Mouse (Mus musculus) heart, postnatal 0 days (tissue): ENCODE results near the gene Fam114a2. TPM values are rescaled to one million over a fixed set of nuclear protein-coding genes. Genes with fewer than 3 reads are reported as not detected.

Experiments used
- ATAC-seq: fragments of 200-750 bp; cut with Nextera tagmentation; 2 replicates; pipeline ENCODE4 v1.8.0; 2017; ENCODE audit warnings: low read depth, moderate number of reproducible peaks, moderate library complexity; ENCODE audit not compliant: insufficient read depth
- DNase-seq: peaks from one replicate; pipeline ENCODE4 v3.0.0-alpha.2; 2016; ENCODE audit warnings: low spot score
- H3K27ac ChIP-seq: fragments of 300-500 bp; sonication (generic); 2 replicates; pipeline ENCODE4 v1.5.1; 2014; ENCODE audit warnings: low read depth, mild to moderate bottlenecking
- H3K27me3 ChIP-seq: fragments of 300-500 bp; sonication (generic); 2 replicates; pipeline ENCODE4 v1.6.1; 2014; ENCODE audit warnings: low read length, mixed read lengths; ENCODE audit not compliant: control insufficient read depth, insufficient read depth
- H3K36me3 ChIP-seq: fragments of 300-500 bp; sonication (generic); replicated peaks from 2 replicates; pipeline ENCODE4 v1.6.1; 2014; ENCODE audit warnings: low read length, mixed read lengths; ENCODE audit not compliant: control insufficient read depth, insufficient read depth
- H3K4me1 ChIP-seq: fragments of 300-500 bp; sonication (generic); 2 replicates; pipeline ENCODE4 v1.6.1; 2014; ENCODE audit warnings: antibody characterized with exemption; ENCODE audit not compliant: control insufficient read depth, insufficient read depth
- H3K4me2 ChIP-seq: fragments of 300-500 bp; sonication (generic); 2 replicates; pipeline ENCODE4 v1.6.1; 2014; ENCODE audit warnings: low read depth, mild to moderate bottlenecking, low read length, moderate library complexity
- H3K4me3 ChIP-seq: fragments of 300-500 bp; sonication (generic); 2 replicates; pipeline ENCODE4 v1.5.1; 2014; ENCODE audit warnings: low read depth, low read length
- H3K9ac ChIP-seq: fragments of 300-500 bp; sonication (generic); replicated peaks from 2 replicates; pipeline ENCODE4 v1.6.1; 2014; ENCODE audit warnings: low read depth, low read length, mixed read lengths
- H3K9me3 ChIP-seq: fragments of 300-500 bp; sonication (generic); replicated peaks from 2 replicates; pipeline ENCODE4 v1.6.1; 2016; ENCODE audit warnings: low read length; ENCODE audit not compliant: control insufficient read depth
- CTCF ChIP-seq: IDR thresholded peaks from 2 replicates; pipeline ENCODE4 v1.5.1; 2016; ENCODE audit warnings: antibody characterized with exemption, control low read depth, low read depth
- EP300 ChIP-seq: IDR thresholded peaks from 2 replicates; pipeline ENCODE4 v1.6.1; 2016; ENCODE audit warnings: antibody characterized with exemption, low read depth
- WGBS: fragments of 180-500 bp; shearing (Covaris S2); extraction: QIAGEN DNeasy Blood & Tissue Kit; methylation state at CpG from one replicate; pipeline ENCODE4 v1.1.7; 2014; 5-methylcytosine and 5-hydroxymethylcytosine counted together
- polyA plus RNA-seq: library from polyadenylated mRNA; unstranded; fragments of >200 nt; fragmentation: Nextera tagmentation; extraction: Ambion mirVana; gene quantifications from 2 replicates; pipeline ENCODE4 v1.2.1, GENCODE M21; 2015
- total RNA-seq: library from RNA; depleted of rRNA; stranded (reverse); fragments of >200 nt; gene quantifications from 2 replicates; pipeline ENCODE4 v1.2.3, GENCODE M21; 2014; ENCODE audit warnings: low replicate concordance

Gene Fam114a2
- total and polyA plus RNA-seq, 2 experiments from 2014 or later: 41.8 to 50.6 TPM

DNA sequence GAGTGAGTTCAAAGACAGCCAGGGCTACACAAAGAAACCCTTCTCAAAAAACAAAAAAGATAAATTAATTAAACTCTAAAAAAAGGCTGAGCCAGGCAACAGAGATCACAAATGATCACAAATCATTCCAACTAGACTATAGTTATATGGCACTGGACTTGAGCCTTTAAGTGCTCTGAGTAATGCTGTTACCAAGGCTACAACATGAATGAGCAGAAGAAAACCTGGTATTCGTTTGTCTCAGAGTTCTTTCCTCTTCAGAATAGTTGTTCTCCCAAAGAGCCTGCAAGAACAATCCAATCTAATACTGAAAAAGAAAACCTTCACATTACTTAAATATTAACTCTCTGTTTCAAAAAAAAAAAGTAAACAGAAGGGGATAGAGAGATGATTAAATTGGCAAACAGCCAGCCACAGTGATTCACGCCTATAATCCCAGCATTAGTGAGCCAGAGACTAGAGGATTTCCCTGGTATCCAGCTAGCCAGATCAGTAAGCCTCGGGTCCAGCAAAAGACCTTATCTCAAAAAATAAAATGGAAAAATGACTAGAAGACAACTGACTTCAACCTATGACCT lies 21.9 kb downstream of the Fam114a2 start:
- H3K9ac ChIP-seq: no peak overlapping the region
- H3K27ac ChIP-seq: no peak overlapping the region
- no peaks in the 10 kb centered on the region for H3K4me1 ChIP-seq
- no peaks in the 10 kb centered on the region for H3K9me3 ChIP-seq
- no peak for DNase-seq
- no peak overlapping the region for H3K4me2 ChIP-seq
- H3K4me3 ChIP-seq: no peak overlapping the region
- TF ChIP-seq CTCF (no peak), EP300 (no peak)
- H3K27me3 ChIP-seq: no peaks in the 10 kb centered on the region
- WGBS: 70% methylated on average over 3 of the region's 3 CpGs
- peaks cover 88% of the 10 kb centered on the region for H3K36me3 ChIP-seq
- ATAC-seq: no peak

- peaks cover 83% of the 10 kb centered on the region for H3K36me3 ChIP-seq
- H3K27me3 ChIP-seq: no peaks in the 10 kb centered on the region
Observed at GRCm38 (mm10) chr11:57488436-57488835, 30.0 kb downstream of the Fam114a2 start.

GRCm38 (mm10) chr11:57478077-57478476 lies 40.3 kb downstream of the Fam114a2 start:
- H3K9me3 ChIP-seq: no peaks in the 10 kb centered on the region
- H3K36me3 ChIP-seq: peaks cover 25% of the 10 kb centered on the region
- H3K9ac ChIP-seq: no peak overlapping the region
- H3K4me1 ChIP-seq: no peaks in the 10 kb centered on the region
- no peak overlapping the region for H3K4me2 ChIP-seq
- H3K27me3 ChIP-seq: no peaks in the 10 kb centered on the region
- no peak overlapping the region for H3K4me3 ChIP-seq
- TF ChIP-seq CTCF: no peak
- no peak for TF ChIP-seq EP300
- H3K27ac ChIP-seq: no peak overlapping the region
- 89% methylated on average over 5 of the region's 5 CpGs for WGBS
- ATAC-seq (no peak), DNase-seq (no peak)

More at GRCm38 (mm10) chr11:57488436-57488835, 30.0 kb downstream of the Fam114a2 start:
- Histone ChIP-seq H3K9ac (no peak overlapping the region), H3K4me3 (no peak overlapping the region), H3K27ac (no peak overlapping the region), H3K9me3 (no peaks in the 10 kb centered on the region), H3K4me1 (no peaks in the 10 kb centered on the region), H3K4me2 (no peak overlapping the region)
- ATAC-seq (no peak), DNase-seq (no peak)
- 53% methylated on average over 5 of the region's 5 CpGs for WGBS
- TF ChIP-seq CTCF (no peak), EP300 (no peak)

DNA sequence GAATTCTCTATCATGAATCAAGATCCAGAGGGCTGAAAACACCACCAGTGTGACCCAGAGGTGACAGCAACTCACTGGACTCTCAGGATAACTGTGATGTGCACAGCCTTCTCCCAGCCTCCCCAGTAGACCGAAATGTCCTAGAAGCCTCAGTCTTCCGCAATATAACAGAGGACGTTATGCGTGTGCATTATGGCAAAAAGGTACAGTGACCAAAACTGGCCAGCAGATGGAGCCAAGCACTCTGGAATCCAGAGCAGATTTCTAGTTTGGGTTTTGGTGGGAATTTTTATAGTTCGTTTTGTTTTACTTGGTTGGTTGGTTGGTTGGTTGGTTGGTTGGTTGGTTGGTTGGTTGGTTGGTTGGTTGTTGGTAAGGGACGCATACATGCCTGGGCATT lies 43.3 kb downstream of the Fam114a2 start:
- Histone ChIP-seq H3K36me3 (no peaks in the 10 kb centered on the region), H3K27ac (no peak overlapping the region), H3K27me3 (no peaks in the 10 kb centered on the region), H3K4me3 (no peak overlapping the region), H3K4me1 (no peaks in the 10 kb centered on the region), H3K9me3 (no peaks in the 10 kb centered on the region), H3K4me2 (no peak overlapping the region), H3K9ac (no peak overlapping the region)
- ATAC-seq (no peak), DNase-seq (peak; percentile 10)
- 50% methylated on average over 6 of the region's 6 CpGs for WGBS
- TF ChIP-seq CTCF (peak; percentile 67), EP300 (no peak)

DNA sequence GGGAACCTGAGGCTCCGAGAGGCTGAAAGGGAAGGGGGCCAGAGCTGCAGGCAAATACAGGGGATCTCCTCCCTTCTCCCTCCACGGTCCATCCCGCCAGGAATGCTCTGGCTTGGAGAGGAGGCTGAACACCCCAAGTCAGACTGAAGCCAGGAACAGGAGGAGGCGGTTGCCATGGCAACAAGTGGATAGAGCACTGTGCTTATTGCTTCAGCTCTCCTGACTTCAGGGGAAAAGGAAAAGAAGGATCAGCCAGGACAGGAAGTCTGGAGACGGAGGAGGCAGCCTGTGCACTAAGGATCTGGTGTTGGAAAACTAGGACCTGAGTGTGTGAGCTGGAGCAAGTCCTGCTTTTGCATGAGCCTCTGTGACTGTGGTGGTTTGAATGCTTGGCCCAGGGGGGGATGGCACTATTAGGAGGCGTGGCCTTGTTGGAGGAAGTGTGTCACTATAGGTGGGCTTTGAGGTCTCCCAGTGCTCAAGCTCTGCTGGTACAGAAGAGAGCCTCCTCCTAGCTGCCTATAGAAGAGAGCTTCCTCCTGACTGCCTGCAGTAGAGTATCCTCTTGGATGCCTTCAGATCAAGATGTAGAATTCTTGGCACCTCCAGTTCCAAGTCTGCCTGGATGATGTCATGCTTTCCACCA lies 44.0 kb downstream of the Fam114a2 start:
- no peaks in the 10 kb centered on the region for H3K27me3 ChIP-seq
- no peak overlapping the region for H3K27ac ChIP-seq
- H3K9me3 ChIP-seq: no peaks in the 10 kb centered on the region
- no peak for TF ChIP-seq CTCF
- TF ChIP-seq EP300: no peak
- DNase-seq (no peak), ATAC-seq (no peak)
- no peaks in the 10 kb centered on the region for H3K4me1 ChIP-seq
- H3K4me3 ChIP-seq: no peak overlapping the region
- WGBS: 60% methylated on average over 6 of the region's 6 CpGs
- no peak overlapping the region for H3K4me2 ChIP-seq
- H3K36me3 ChIP-seq: no peaks in the 10 kb centered on the region
- no peak overlapping the region for H3K9ac ChIP-seq

DNA sequence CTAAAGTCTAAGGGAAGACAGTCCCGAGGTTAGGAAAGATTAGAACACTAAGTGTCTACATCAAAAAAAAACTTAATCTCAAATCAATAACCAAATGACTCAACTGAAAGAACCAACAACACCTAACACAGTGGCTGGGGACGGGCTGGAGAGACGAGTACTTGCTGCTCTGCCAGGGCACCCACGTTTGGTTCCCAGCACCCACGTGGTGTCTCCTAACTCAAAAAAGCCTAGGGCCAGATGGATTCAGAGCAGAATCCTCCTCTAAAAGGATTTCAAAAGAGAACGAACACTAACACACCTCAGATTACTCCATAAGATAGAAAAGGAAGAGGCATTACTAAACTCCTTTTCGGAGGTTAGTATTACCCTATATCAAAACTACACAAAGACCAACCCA lies 47.4 kb downstream of the Fam114a2 start:
- no peaks in the 10 kb centered on the region for H3K9me3 ChIP-seq
- TF ChIP-seq CTCF (no peak), EP300 (no peak)
- no peaks in the 10 kb centered on the region for H3K4me1 ChIP-seq
- no peak overlapping the region for H3K4me3 ChIP-seq
- H3K4me2 ChIP-seq: no peak overlapping the region
- DNase-seq (no peak), ATAC-seq (no peak)
- H3K27me3 ChIP-seq: no peaks in the 10 kb centered on the region
- whole genome bisulfite sequencing: 79% methylated on average over 7 of the region's 7 CpGs
- H3K9ac ChIP-seq: no peak overlapping the region
- no peaks in the 10 kb centered on the region for H3K36me3 ChIP-seq
- H3K27ac ChIP-seq: no peak overlapping the region
